Mouse (Mus musculus): ENCODE measurements around the gene Btla. TPM values are rescaled to one million over a fixed set of nuclear protein-coding genes. Genes with fewer than 3 reads are reported as not detected.

The Btla gene
- polyA plus RNA-seq, 2 experiments: 0.35 to 0.73 TPM

DNA sequence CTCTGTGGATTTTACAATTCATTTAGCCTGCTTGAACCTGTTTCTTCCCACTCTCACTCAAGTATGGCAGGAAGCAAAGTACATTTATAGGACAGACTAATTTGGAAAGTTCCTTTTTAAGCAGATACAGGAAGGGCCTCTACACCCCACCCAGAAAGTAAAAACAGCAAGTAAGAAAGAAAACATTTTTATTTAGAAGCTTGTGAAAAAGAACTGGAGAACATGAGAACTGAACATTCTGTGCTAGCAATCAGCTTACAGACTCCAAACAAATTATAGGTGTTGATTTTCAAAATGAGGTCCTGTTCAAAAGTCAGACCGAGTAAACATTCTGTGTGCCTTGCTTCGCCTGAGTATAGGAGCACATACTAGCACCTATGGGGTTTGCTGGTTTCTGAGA lies 32.8 kb downstream of the Btla start:
- Histone ChIP-seq H3K27me3 (ENCODE audit: control insufficient read depth, insufficient read depth, low read length) (no peaks in the 10 kb centered on the region), H3K4me1 (ENCODE audit: control insufficient read depth, insufficient read depth, low read length) (no peaks in the 10 kb centered on the region), H3K36me3 (ENCODE audit: control insufficient read depth, insufficient read depth, low read length) (no peaks in the 10 kb centered on the region), H3K27ac (replicated peaks; ENCODE audit: low read depth, low read length) (no peak overlapping the region), H3K4me3 (replicated peaks; ENCODE audit: low read length) (no peak overlapping the region), H3K9ac (ENCODE audit: low read depth, low read length, severe bottlenecking) (no peak overlapping the region), H3K4me2 (replicated peaks; ENCODE audit: low read depth, low read length, severe bottlenecking) (no peak overlapping the region), H3K9me3 (ENCODE audit: control insufficient read depth, low read length) (no peaks in the 10 kb centered on the region)
- ATAC-seq (ENCODE audit: low FRiP score, low read depth) (no peak; the same call in 1 of the 2 replicates), DNase-seq (ENCODE audit: low spot score) (no peak)
- 80% methylated on average over 2 of the region's 2 CpGs for WGBS
- TF ChIP-seq POLR2A (IDR thresholded peaks at IDR 0.05; ENCODE audit: borderline replicate concordance, extremely low read depth, insufficient read depth, insufficient read length): no peak

GRCm38 (mm10) chr16:45257567-45257966 lies 33.5 kb downstream of the Btla start:
- Histone ChIP-seq H3K9me3 (ENCODE audit: control insufficient read depth, low read length) (no peaks in the 10 kb centered on the region), H3K27ac (replicated peaks; ENCODE audit: low read depth, low read length) (no peak overlapping the region), H3K36me3 (ENCODE audit: control insufficient read depth, insufficient read depth, low read length) (no peaks in the 10 kb centered on the region), H3K9ac (ENCODE audit: low read depth, low read length, severe bottlenecking) (no peak overlapping the region), H3K27me3 (ENCODE audit: control insufficient read depth, insufficient read depth, low read length) (no peaks in the 10 kb centered on the region), H3K4me1 (ENCODE audit: control insufficient read depth, insufficient read depth, low read length) (no peaks in the 10 kb centered on the region), H3K4me2 (replicated peaks; ENCODE audit: low read depth, low read length, severe bottlenecking) (no peak overlapping the region), H3K4me3 (replicated peaks; ENCODE audit: low read length) (no peak overlapping the region)
- 81% methylated on average over 1 of the region's 1 CpGs for WGBS
- no peak for TF ChIP-seq POLR2A (IDR thresholded peaks at IDR 0.05; ENCODE audit: borderline replicate concordance, extremely low read depth, insufficient read depth, insufficient read length)
- DNase-seq (ENCODE audit: low spot score) (peak; percentile 3), ATAC-seq (ENCODE audit: low FRiP score, low read depth) (no peak)

DNA sequence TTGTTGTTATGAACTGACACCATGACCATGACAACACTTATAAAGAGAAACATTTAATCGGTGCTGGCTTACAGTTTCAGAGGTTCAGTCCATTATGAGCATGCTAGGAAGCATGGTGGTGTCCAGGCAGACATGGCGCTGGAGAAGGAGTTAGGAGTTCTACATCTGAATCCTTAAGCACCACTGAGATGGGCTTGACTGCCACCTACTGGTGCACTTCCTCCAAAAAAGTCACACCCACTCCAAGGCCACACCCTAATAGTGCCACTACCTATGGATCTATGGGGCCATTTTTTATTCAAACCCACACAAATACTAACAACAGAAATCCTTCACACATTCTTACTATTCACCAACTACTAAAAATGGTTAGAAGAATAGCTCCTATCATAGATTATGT lies 35.5 kb downstream of the Btla start:
- ATAC-seq (ENCODE audit: low FRiP score, low read depth) (no peak), DNase-seq (ENCODE audit: low spot score) (no peak)
- H3K36me3 ChIP-seq (ENCODE audit: control insufficient read depth, insufficient read depth, low read length): no peaks in the 10 kb centered on the region

GRCm38 (mm10) chr16:45261321-45261720 lies 37.2 kb downstream of the Btla start:
- DNase-seq (ENCODE audit: low spot score) (no peak), ATAC-seq (ENCODE audit: low FRiP score, low read depth) (no peak)
- H3K4me3 ChIP-seq (replicated peaks; ENCODE audit: low read length): no peak overlapping the region
- H3K4me1 ChIP-seq (ENCODE audit: control insufficient read depth, insufficient read depth, low read length): no peaks in the 10 kb centered on the region
- no peak for TF ChIP-seq POLR2A (IDR thresholded peaks at IDR 0.05; ENCODE audit: borderline replicate concordance, extremely low read depth, insufficient read depth, insufficient read length)
- H3K27me3 ChIP-seq (ENCODE audit: control insufficient read depth, insufficient read depth, low read length): no peaks in the 10 kb centered on the region
- H3K27ac ChIP-seq (replicated peaks; ENCODE audit: low read depth, low read length): no peak overlapping the region
- no peak overlapping the region for H3K9ac ChIP-seq (ENCODE audit: low read depth, low read length, severe bottlenecking)
- H3K9me3 ChIP-seq (ENCODE audit: control insufficient read depth, low read length): no peaks in the 10 kb centered on the region
- H3K36me3 ChIP-seq (ENCODE audit: control insufficient read depth, insufficient read depth, low read length): no peaks in the 10 kb centered on the region
- 74% methylated on average over 2 of the region's 2 CpGs for WGBS
- H3K4me2 ChIP-seq (replicated peaks; ENCODE audit: low read depth, low read length, severe bottlenecking): no peak overlapping the region

More for the DNA sequence above, 35.5 kb downstream of the Btla start:
- H3K27me3 ChIP-seq (ENCODE audit: control insufficient read depth, insufficient read depth, low read length): no peaks in the 10 kb centered on the region
- TF ChIP-seq POLR2A (IDR thresholded peaks at IDR 0.05; ENCODE audit: borderline replicate concordance, extremely low read depth, insufficient read depth, insufficient read length): no peak
- no peaks in the 10 kb centered on the region for H3K4me1 ChIP-seq (ENCODE audit: control insufficient read depth, insufficient read depth, low read length)
- H3K9ac ChIP-seq (ENCODE audit: low read depth, low read length, severe bottlenecking): no peak overlapping the region
- H3K4me3 ChIP-seq (replicated peaks; ENCODE audit: low read length): no peak overlapping the region
- H3K4me2 ChIP-seq (replicated peaks; ENCODE audit: low read depth, low read length, severe bottlenecking): no peak overlapping the region
- H3K27ac ChIP-seq (replicated peaks; ENCODE audit: low read depth, low read length): no peak overlapping the region
- 85% methylated on average over 2 of the region's 2 CpGs for WGBS
- no peaks in the 10 kb centered on the region for H3K9me3 ChIP-seq (ENCODE audit: control insufficient read depth, low read length)

DNA sequence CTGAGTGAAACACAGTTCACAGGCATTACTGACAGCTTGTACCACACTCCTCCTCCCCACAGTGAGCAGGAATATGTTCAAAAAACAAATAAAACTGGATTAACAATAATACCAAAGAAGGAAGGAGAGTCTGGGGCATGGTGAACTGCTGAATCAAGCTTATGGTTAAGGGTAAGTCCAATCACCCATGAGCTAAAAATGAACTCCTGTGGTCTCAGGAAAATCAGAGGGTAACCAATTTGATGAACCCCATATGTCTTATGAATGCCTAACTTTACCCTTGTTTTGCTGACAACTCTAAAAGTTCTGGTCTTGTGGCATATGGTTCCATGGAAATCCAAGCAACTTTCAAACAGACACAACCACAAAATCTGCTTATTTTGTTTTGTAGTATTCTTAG lies 37.9 kb downstream of the Btla start:
- Histone ChIP-seq H3K4me1 (ENCODE audit: control insufficient read depth, insufficient read depth, low read length) (no peaks in the 10 kb centered on the region), H3K4me2 (replicated peaks; ENCODE audit: low read depth, low read length, severe bottlenecking) (no peak overlapping the region), H3K36me3 (ENCODE audit: control insufficient read depth, insufficient read depth, low read length) (no peaks in the 10 kb centered on the region), H3K9ac (ENCODE audit: low read depth, low read length, severe bottlenecking) (no peak overlapping the region), H3K27ac (replicated peaks; ENCODE audit: low read depth, low read length) (no peak overlapping the region), H3K27me3 (ENCODE audit: control insufficient read depth, insufficient read depth, low read length) (no peaks in the 10 kb centered on the region), H3K9me3 (ENCODE audit: control insufficient read depth, low read length) (no peaks in the 10 kb centered on the region), H3K4me3 (replicated peaks; ENCODE audit: low read length) (no peak overlapping the region)
- ATAC-seq (ENCODE audit: low FRiP score, low read depth) (no peak), DNase-seq (ENCODE audit: low spot score) (no peak)
- TF ChIP-seq POLR2A (IDR thresholded peaks at IDR 0.05; ENCODE audit: borderline replicate concordance, extremely low read depth, insufficient read depth, insufficient read length): no peak

- DNase-seq (ENCODE audit: low spot score) (no peak), ATAC-seq (ENCODE audit: low FRiP score, low read depth) (no peak)
- Histone ChIP-seq H3K9me3 (ENCODE audit: control insufficient read depth, low read length) (no peaks in the 10 kb centered on the region), H3K36me3 (ENCODE audit: control insufficient read depth, insufficient read depth, low read length) (no peaks in the 10 kb centered on the region), H3K27me3 (ENCODE audit: control insufficient read depth, insufficient read depth, low read length) (no peaks in the 10 kb centered on the region), H3K4me2 (replicated peaks; ENCODE audit: low read depth, low read length, severe bottlenecking) (no peak overlapping the region), H3K9ac (ENCODE audit: low read depth, low read length, severe bottlenecking) (no peak overlapping the region), H3K27ac (replicated peaks; ENCODE audit: low read depth, low read length) (no peak overlapping the region), H3K4me3 (replicated peaks; ENCODE audit: low read length) (no peak overlapping the region), H3K4me1 (ENCODE audit: control insufficient read depth, insufficient read depth, low read length) (no peaks in the 10 kb centered on the region)
- TF ChIP-seq POLR2A (IDR thresholded peaks at IDR 0.05; ENCODE audit: borderline replicate concordance, extremely low read depth, insufficient read depth, insufficient read length): no peak
- 73% methylated on average over 2 of the region's 2 CpGs for WGBS
Observed at GRCm38 (mm10) chr16:45269886-45270285, 45.8 kb downstream of the Btla start.
